Mouse (Mus musculus): ENCODE results near the gene Lig3.
A peak's percentile ranks its signal among the peaks of the same experiment; 100 is the strongest.

Lig3 gene

DNA sequence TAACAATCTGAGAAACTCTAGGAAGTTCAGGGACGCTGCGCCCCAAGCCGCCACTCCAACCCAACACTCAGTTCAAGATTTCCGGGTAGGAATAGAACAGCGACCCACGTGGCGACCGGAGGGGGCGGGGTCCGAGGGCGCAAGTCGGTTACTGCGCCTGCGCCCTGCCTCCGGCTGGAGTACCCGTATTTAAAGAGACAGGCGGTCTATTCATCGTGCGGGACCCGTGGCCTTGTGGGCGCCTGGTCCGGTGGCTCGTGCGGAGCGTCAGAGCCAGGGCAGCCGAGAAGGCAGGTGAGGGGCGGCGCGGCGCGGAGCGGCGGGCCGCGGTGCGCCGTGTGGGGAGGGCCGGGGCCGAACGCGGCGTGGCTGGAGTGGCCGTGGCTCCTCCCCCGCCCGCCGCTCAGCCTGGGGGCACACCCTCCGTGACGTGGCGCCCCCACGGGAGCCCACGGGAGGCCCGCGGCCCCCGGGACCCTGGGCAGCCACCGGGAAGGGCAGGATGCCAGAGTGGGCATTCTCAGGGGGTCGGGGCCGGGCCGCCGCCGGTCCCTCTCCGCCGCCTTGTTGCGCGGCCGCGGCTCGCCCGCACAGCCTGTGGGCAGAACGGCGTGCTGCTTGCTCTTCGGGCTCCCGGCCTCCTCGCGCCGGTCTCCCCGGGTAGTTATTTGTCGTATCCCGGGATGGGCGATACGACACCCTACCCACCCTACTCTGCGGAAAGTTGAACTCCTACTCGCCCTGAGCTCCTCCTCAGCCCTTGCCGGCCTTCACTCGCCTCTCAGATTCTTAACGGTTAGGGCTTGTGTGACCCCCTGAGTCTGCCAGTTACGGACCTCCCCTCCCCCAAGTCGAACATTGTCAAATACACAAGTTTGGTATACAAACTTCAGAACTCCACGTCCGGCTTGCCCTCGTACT, at the start of gene Lig3:
Lig3 (plus strand) TSS at position 126 of the 921 bp plus-strand sequence.
- peak; percentile 96 for DNase-seq (ENCODE audit: low read depth)

DNA sequence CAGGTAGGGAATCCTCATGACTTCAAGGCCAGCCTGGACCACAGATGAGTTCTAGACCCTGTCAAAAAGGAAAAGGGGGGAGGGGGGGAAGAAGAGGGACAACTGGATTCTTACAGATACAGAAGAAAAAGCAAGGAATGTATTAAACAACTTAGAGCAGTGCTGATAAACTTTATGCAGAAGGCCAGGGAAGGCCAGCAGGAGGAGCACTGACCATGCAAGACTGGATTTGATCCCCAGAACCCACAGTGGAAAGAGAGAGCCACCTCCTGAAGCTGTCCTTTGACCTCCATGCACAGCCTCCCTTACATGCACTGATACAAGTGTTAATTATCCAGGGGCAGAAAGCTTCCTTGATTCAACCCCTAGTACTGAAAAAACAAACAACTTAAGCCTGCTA, 46.7 kb upstream of the Lig3 start:
- peak; percentile 10 for DNase-seq (ENCODE audit: low read depth)

DNA sequence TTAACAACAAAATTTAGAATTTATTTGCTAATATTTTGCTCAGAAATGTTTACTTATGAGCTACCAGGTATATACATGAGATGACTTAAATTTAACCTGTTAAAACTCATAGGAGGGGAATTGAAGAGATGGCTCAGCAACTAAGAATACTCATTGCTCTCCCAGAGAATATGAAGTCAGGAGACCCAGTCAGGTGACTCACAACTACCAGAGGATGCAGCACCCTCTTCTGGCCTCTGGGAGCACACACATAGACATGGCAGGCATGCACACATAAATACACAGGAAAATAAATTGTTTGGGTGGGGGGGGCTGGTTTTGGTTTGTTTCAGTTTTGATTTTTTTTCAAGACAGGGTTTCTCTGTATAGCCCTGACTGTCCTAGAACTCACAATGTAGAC, 41.9 kb upstream of the Lig3 start:
- DNase-seq (ENCODE audit: low read depth) = no peak

DNA sequence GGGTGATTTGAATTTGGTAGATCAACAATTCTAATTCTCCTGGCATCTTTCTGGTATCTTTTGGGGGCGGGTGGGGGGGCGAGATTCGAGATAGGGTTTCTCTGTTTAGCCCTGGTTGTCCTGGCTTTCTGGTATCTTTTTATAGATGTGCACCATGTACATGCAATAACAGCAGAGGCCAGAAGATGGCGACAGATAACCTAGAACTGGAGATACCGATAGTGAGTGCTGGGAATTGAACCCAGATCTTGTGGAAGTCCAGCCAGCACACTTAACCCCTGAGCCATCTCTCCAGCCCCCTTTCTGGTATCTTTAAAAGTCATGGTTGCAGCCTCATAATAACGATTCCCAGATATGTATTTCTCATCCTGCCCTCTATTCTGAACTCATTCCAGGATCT, 34.8 kb upstream of the Lig3 start:
- peak; percentile 83 for DNase-seq (ENCODE audit: low read depth)

DNA sequence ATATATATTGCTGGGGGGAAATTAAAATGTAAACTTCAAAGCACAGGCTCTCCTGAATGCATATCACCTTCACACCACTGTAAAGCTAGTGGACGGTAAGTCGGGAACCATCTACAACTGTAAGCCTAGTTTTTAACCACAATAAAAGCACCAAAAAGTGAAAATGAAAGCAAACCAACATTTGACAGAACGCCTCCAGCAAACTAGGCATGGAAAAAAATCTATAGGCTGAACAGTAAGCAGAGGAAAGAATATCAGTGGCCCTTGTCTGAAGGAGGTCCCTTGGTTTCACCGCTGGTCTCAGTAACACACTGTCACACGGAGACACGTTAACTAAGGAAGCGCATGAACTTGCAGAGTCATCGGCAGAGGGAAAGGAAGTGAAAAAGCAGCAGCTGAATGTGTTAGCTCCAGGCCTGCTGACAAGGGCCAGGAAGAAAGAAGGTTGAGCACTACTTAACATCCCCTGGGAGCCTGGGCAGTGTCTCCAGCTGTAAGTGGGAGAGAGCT, 34.0 kb upstream of the Lig3 start:
- DNase-seq (ENCODE audit: low read depth) = peak; percentile 72

DNA sequence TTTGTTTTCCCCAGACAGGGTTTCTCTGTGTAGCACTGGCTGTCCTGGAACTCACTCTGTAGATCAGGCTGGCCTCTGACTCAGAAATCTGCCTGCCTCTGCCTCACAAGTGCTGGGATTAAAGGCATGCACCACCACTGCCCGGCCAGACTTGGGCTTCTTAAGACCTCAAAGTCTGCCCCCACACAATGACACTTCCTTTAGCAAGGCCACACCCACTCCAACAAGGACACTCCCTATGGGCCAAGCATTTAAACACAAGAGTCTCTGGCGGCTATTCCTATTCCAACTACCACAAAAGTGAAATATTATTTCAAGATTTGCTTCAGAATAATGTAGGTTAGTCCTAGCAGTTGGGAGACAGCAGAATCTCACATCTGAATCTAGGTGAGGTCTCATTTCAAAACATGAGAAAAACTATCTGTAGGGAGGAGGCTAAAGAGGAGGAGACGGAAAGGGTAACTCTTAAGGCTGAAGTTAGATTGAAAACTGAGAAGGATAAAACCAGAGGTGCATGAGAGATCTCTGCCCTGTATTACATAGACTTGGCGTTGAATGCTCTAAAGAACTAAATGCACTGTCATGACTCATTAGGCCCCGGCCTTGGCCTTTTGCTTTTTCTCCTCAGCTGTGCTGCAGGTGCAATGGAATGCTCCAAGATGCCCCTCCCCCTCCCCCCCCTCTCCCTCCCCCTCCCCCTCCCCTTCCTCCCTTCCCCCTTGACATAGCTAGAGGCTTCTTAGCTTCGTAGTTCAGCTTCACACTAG, 28.4 kb upstream of the Lig3 start:
- no peak for DNase-seq (ENCODE audit: low read depth)

DNA sequence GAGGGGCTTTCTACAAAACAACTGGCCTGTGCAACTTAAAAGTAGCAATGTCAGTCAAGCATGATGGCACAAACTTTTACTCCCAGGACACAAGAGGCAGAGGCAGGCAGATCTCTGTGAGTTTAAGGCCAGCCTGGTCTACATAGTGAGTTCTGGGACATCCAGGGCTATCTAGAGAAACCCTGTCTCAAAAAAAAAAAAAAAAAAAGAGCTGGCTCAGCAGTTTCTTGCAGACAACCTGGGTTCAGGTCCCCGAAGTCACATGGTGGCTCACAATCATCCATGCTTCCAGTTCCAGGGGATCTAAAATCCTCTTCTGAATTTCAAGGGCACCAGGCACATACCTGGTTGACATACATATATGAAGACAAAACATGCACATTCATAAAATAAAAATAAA, 25.0 kb upstream of the Lig3 start:
- no peak for DNase-seq (ENCODE audit: low read depth)

DNA sequence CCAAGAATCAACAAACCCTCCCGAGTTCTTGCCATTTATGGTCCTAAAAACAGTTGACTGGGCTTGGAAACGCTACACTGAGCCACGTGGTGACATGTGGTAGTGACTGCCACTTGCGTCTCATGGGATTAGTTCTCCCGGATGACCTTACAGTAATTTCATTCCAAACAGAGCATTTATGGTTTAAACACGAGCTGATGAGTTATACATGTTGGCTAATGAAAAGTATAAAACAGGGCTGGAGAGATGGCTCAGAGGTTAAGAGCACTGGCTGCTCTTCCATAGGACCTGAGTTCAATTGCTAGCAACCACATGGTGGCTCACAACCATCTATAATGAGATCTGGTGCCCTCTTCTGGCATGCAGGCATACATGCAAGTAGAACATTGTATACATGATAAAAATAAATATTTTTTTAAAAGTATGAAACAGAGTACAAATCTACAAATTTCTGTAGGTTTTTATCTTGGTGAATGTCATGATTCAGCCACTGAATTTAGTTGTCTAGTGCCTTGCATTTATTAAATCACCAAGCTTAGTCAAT, 18.6 kb upstream of the Lig3 start:
- DNase-seq (ENCODE audit: low read depth) = peak; percentile 20

DNA sequence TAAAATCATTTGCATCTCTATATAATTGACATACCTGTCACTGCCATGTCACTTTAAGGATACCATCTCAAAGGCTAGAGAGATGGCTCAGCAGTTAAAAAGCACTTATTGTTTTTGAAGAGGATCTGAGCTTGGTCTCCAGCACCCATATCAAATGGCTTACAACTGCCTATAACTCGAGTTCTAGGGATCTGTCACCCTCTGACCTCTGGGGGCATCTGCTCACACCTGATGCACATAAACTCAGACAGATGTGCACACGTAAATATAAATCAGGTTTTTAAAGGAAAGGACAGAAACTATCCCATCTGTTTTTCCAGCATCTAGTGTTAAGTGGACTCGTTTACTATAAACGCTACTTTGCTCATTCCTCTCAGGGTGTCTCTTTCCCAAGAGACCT, 17.6 kb upstream of the Lig3 start:
- no peak for DNase-seq (ENCODE audit: low read depth)

DNA sequence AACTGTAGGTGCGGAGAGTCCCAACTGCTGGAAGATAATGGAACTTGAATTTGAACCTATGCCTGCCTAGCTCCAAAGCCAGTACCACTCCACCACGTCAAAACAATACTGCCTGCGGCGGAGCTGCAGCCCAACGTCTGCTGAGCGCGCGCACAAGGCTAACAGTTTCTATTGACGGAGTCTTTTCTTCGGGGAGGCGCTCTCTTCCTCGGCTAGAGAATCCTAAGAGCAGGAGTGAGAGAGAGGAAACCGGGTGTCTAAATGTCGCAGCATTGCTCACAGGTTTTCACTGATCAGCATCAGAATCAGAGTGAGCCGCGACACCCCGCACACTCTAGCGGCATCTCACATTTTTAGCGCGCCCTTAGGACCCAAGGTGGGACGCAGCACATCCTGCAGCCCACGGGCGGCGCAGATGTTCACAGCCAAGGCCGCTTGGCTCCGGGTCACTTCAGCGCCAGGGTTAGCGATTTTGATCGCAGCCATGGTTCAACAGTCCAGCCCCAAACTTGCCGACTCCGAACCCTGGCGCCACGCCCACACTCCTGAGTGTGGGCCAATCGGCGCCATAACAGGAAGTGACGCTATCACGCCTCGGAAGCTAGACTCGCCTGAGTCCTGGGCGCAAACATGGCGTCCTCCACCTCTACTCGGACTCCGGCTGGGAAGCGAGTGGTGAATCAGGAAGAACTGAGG, 17.0 kb upstream of the Lig3 start, which contains the start of the genes Cct6b and Zfp830:
Cct6b (minus strand) TSS at position 580 of the 696 bp plus-strand sequence.
Zfp830 (plus strand) TSS at position 604 of the 696 bp plus-strand sequence.
- peak; percentile 93 for DNase-seq (ENCODE audit: low read depth)

DNA sequence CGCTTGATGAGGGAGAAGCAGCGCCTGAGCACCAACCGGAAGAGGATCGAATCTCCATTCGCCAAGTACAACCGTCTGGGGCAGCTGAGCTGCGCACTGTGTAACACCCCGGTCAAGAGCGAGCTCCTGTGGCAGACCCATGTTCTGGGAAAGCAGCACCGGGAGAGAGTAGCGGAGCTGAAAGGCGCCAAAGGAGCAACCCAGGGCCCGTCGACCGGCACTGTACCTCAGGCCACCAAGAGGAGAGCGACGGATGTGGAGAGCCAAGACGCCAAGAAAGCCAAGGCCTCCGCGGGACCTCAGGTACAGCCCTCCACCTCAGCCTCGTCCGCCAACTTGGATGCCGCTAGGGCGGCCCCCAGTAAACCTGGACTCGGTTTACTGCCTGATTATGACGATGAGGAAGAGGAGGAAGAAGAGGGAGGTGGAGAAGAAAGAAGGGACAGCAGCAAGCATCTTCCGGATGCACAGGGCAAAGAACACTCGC, 16.4 kb upstream of the Lig3 start:
- no peak for DNase-seq (ENCODE audit: low read depth)

DNA sequence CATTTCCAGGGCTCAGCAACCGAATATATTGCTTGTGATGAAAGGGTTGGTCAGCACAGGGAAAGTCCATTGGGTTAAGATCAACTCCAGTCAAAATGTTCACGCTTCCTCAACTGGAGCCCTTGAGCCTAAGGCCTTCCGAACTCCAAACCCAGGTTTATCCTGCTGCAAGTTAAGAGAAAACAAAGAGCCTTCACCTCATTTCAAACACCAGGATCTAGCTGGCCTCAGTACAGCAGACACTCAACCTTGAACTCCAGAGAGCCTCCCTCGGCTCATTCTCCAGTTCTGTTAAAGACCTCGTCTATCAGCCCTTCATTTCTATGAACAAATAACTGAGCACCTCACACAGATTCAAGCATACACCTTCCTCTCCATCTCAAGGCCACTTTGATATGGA, 774 bp upstream of the Lig3 start:
- DNase-seq (ENCODE audit: low read depth) = peak; percentile 26

DNA sequence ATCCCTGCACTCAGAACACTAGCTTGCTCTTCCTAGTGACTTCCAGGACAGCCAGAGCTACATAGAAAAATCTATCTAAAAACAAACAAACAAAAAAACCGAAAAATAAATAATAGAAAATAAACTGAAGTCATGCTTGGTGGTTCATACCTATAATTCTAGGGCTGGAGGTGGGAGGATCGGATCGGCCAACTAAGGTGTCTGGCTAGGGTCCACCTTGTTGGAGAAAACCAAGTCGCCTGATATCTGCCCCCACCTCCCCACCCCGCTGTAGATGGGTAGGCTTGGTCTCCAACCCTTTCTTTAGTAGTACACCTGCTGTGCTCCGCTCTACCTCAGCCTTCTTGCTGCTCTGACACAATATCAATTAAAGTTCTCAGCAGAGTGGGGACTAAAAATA, 1.3 kb downstream of the Lig3 start:
- no peak for DNase-seq (ENCODE audit: low read depth)

DNA sequence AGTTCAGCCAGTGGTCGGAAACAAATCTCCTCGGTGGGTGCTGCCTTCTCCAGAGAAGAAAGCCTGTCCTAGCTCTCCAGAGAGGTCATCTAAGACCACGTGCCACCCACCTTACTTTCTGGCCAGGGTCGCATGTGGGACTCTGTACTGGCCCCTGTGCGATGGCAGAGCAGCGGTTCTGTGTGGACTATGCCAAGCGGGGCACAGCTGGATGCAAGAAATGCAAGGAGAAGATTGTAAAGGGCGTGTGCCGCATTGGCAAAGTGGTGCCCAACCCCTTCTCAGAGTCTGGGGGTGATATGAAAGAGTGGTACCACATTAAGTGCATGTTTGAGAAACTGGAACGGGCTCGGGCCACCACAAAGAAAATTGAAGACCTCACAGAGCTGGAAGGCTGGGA, 2.5 kb downstream of the Lig3 start:
- DNase-seq (ENCODE audit: low read depth) = no peak

DNA sequence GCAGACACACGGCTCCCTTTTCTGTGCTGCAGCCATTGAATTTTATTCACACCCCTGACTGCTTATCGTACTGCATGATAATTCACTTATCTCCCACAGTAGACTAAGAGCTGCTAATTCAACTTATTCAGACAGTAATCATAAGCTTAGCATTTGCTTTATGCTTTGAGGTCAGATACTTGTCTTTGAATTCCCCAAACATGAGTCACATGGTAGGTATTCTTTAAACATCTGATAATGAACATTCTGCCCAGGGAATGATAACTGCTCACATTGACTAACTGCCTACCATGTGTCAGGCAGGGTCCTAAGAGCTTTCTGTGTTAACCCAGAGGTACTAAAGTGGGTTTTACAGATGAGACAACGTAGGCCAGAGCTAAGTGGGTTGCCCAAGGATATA, 25.7 kb downstream of the Lig3 start:
- no peak for DNase-seq (ENCODE audit: low read depth)

DNA sequence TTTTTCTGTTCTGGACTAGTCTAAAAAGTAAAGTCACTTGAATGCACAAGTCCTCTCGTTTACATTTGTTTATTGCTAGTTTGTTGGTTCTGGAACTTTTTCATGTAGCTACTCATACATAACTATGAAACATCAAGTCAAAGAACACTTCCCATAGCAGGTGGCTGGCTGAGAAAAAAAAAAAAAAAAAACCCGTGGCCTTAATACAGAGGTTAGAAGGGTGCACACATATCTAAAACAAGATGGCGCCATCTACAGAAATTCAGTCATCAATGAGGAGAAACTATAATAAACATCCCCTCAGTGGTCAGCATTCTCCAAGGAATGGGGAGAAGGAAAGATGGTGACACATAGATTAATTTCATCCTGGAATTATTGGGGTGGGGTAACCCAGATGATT, 26.5 kb downstream of the Lig3 start:
- no peak for DNase-seq (ENCODE audit: low read depth)

DNA sequence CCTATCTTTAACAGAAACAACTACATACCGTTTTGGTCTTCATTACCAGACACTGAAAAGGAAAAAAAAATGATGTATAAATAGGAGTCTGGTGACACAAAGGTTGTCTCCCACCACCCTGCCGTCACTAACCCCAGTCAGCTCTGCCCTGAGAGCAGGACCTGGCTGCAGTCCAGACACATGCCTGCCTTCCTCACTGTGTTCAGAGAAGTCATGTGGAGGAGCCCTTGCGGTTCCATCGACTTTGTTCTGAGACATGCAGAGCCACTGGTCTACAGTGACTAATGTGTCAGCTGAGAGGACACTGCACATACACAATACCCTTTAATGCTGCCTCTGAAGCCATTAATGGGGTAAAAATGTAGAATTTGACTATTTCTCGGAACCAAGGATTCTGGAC, 27.6 kb downstream of the Lig3 start:
- no peak for DNase-seq (ENCODE audit: low read depth)

DNA sequence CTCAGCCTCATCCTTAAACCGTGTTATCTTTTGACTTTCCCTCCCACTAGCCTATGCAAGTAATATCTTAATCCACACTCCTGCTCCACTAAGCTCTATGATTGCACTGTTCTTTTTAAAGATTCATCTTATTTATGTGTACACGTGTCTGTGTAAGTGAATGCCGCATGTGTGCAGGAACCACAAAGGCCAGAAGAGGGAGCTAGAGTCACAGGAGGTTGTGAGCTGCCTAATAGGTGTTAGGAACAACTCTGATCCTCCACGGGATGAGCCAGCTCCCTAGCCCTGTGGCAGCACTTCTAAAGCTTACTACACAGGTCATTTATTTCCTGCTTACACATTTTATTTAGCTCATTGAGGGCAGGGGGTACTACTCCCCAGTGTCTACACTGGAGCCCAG, 38.4 kb downstream of the Lig3 start:
- peak; percentile 55 for DNase-seq (ENCODE audit: low read depth)

DNA sequence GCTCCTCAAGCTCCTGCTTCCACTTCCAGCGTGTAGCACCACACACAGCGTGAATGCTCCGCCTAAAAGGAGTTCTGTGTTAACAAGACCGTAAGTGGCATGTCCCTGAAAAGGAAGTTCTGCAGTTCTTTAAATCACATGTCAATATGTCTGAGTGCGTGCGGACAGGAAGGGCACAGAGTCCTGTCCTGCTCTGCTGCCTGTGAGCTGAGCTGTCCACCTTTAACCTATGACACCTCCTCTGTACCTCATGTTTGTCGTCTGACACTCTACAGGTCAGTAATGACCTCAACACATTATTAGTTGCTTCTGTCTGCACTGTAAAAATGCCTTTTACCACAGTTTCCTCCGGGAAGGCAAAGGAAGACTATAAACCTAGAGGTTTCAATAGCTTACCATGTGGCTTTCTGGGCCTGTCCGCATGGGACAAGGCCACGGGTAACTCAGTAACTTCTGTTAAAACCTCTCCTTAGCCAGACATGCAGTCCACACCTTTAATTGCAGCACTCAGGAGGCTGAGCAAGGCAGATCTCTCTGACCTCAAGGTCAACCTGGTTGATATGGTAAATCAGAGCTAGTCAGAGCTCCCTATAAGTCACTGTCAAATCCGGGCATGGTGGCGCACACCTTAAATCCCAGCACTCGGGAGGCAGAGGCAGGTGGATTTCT, 40.0 kb downstream of the Lig3 start:
- no peak for DNase-seq (ENCODE audit: low read depth)

DNA sequence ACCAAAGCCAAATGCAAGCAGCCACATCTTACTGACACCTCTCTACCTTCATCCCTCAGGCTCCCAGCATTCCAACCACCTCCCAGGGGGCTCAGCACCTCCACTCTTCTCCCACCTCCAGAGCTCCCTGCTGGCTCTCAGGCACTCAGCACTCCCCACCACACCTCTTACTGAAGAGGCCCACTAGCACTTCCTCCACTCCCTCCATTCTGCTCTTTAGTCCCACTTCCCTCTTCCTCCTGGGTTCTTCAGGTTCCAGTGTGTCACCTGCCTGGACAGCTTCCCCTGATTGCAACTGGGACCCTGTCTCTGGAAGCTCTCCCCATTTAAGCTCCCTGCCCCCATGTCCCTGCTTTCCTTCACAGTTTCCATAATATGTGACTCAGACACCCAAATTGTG, 45.9 kb downstream of the Lig3 start:
- no peak for DNase-seq (ENCODE audit: low read depth)

Measured in naive thymus-derived CD4-positive, alpha-beta T cell, adult 2 months (primary cell).